In genomic region chr8:111537765-111538158, GRCm38 (mm10) we compare ENCODE assay signal across 7 mouse cellular contexts. TPM values are rescaled to one million over a fixed set of nuclear protein-coding genes. Genes with fewer than 3 reads are reported as not detected.
DNase-seq lines count a peak whose midpoint lies in the region; ATAC-seq and TF ChIP-seq lines count a peak whose summit lies in the region.

No protein-coding gene starts in this region.

- no peak for TF ChIP-seq POLR2A in olfactory bulb, adult 2 months (IDR thresholded peaks at IDR 0.05; ENCODE audit: insufficient read depth, low read depth, low read length)

- no peaks in the 10 kb centered on the region for H3K36me3 ChIP-seq in lung, embryonic 16.5 days (ENCODE audit: control insufficient read depth, insufficient read depth, low read length)
- no peaks in the 10 kb centered on the region for H3K36me3 ChIP-seq in embryonic facial prominence, embryonic 15.5 days
- peaks cover 24% of the 10 kb centered on the region for H3K36me3 ChIP-seq in limb, embryonic 10.5 days

- peak overlapping the region; percentile 38; the same call in 1 of the 2 replicates for H3K27ac ChIP-seq in lung, embryonic 16.5 days (ENCODE audit: low read length)
- H3K27ac ChIP-seq in embryonic facial prominence, embryonic 15.5 days (replicated peaks) = peak overlapping the region; percentile 93
- H3K27ac ChIP-seq in limb, embryonic 10.5 days = peak overlapping the region; percentile 98
- H3K27ac ChIP-seq in olfactory bulb, adult 2 months (ENCODE audit: insufficient read depth, low read depth, low read length) = peak overlapping the region; percentile 92; the same call in 1 of the 2 replicates

- H3K4me3 ChIP-seq in lung, embryonic 16.5 days (ENCODE audit: low read length) = peak overlapping the region; percentile 93
- H3K4me3 ChIP-seq in embryonic facial prominence, embryonic 15.5 days (replicated peaks) = peak overlapping the region; percentile 72
- H3K4me3 ChIP-seq in limb, embryonic 10.5 days = peak overlapping the region; percentile 99
- H3K4me3 ChIP-seq in olfactory bulb, adult 2 months (ENCODE audit: insufficient read depth, low read depth, low read length) = peak overlapping the region; percentile 76

- peaks cover 34% of the 10 kb centered on the region for H3K4me1 ChIP-seq in lung, embryonic 16.5 days (replicated peaks; ENCODE audit: control insufficient read depth, insufficient read depth, low read length)
- H3K4me1 ChIP-seq in embryonic facial prominence, embryonic 15.5 days = peaks cover 38% of the 10 kb centered on the region
- H3K4me1 ChIP-seq in limb, embryonic 10.5 days = peaks cover 36% of the 10 kb centered on the region
- H3K4me1 ChIP-seq in olfactory bulb, adult 2 months (ENCODE audit: control insufficient read depth, insufficient read depth, low read length) = peaks cover 8% of the 10 kb centered on the region

- no peaks in the 10 kb centered on the region for H3K9me3 ChIP-seq in lung, embryonic 16.5 days (ENCODE audit: control insufficient read depth, low read length)
- H3K9me3 ChIP-seq in embryonic facial prominence, embryonic 15.5 days (replicated peaks) = no peaks in the 10 kb centered on the region
- no peaks in the 10 kb centered on the region for H3K9me3 ChIP-seq in limb, embryonic 10.5 days (replicated peaks)

- 5% methylated on average over 8 of the region's 8 CpGs for WGBS in lung, embryonic 16.5 days
- WGBS in embryonic facial prominence, embryonic 15.5 days = 3% methylated on average over 8 of the region's 8 CpGs
- WGBS in limb, embryonic 10.5 days = 12% methylated on average over 8 of the region's 8 CpGs
- 4% methylated on average over 8 of the region's 8 CpGs for WGBS in olfactory bulb, adult 2 months

- peak overlapping the region; percentile 92 for H3K9ac ChIP-seq in lung, embryonic 16.5 days (ENCODE audit: low read length)
- peak overlapping the region; percentile 74 for H3K9ac ChIP-seq in embryonic facial prominence, embryonic 15.5 days

- no peak for ATAC-seq in lung, embryonic 16.5 days (ENCODE audit: low read depth)
- ATAC-seq in embryonic facial prominence, embryonic 15.5 days (ENCODE audit: insufficient number of reproducible peaks, low FRiP score, low TSS enrichment, low read depth) = no peak

- no peaks in the 10 kb centered on the region for H3K27me3 ChIP-seq in lung, embryonic 16.5 days (ENCODE audit: control insufficient read depth, insufficient read depth, low read depth, low read length)
- no peaks in the 10 kb centered on the region for H3K27me3 ChIP-seq in embryonic facial prominence, embryonic 15.5 days
- H3K27me3 ChIP-seq in limb, embryonic 10.5 days (ENCODE audit: low read depth, poor library complexity, severe bottlenecking) = no peaks in the 10 kb centered on the region

- no peak for DNase-seq in lung, adult 18-20 months
- no peak for DNase-seq in limb, embryonic 10.5 days (ENCODE audit: low spot score)
- no peak for DNase-seq in ovary, adult 18-20 months (ENCODE audit: low spot score)
- DNase-seq in right cerebral cortex, postnatal 4 days = no peak

- TF ChIP-seq CTCF in olfactory bulb, adult 2 months (IDR thresholded peaks at IDR 0.05; ENCODE audit: insufficient read depth, low read depth, low read length) = no peak

- peak overlapping the region; percentile 84 for H3K4me2 ChIP-seq in lung, embryonic 16.5 days (ENCODE audit: low read depth, low read length)
- peak overlapping the region; percentile 77 for H3K4me2 ChIP-seq in embryonic facial prominence, embryonic 15.5 days (replicated peaks)

RNA-seq across cellular contexts. Expression of gene Znrf1, which starts 1.9 kb away (rescaled TPM):
- polyA plus RNA-seq in lung, embryonic 16.5 days (2015; fragmentation: Nextera tagmentation; extraction: Ambion mirVana) = 18.3 and 19.0 TPM in 2 replicates
- polyA plus RNA-seq in embryonic facial prominence, embryonic 15.5 days (2015; fragmentation: Nextera tagmentation; extraction: Ambion mirVana) = 41.1 and 42.7 TPM in 2 replicates
- 42.1 and 44.8 TPM in 2 replicates for polyA plus RNA-seq in limb, embryonic 10.5 days (2016; fragmentation: Nextera tagmentation; extraction: Ambion mirVana)
- 177 TPM in 1 of 2 replicates, not detected in the other for polyA plus RNA-seq in olfactory bulb, adult 2 months (2012; ENCODE audit: insufficient read depth, insufficient read length, low replicate concordance, missing spikeins)

RNA-seq across cellular contexts. Expression of gene Wdr59, which starts 15.9 kb away (rescaled TPM):
- polyA plus RNA-seq in lung, embryonic 16.5 days (2015; fragmentation: Nextera tagmentation; extraction: Ambion mirVana) = 6.1 and 6.8 TPM in 2 replicates
- polyA plus RNA-seq in embryonic facial prominence, embryonic 15.5 days (2015; fragmentation: Nextera tagmentation; extraction: Ambion mirVana) = 6.8 and 7.0 TPM in 2 replicates
- 5.7 and 6.4 TPM in 2 replicates for polyA plus RNA-seq in limb, embryonic 10.5 days (2016; fragmentation: Nextera tagmentation; extraction: Ambion mirVana)
- not detected in 2 replicates for polyA plus RNA-seq in olfactory bulb, adult 2 months (2012; ENCODE audit: insufficient read depth, insufficient read length, low replicate concordance, missing spikeins)

Comparison
In these comparisons a context has a peak if more than half of its experiments do, and no peak if none do; other contexts are left out.
1. H3K27ac ChIP-seq: peak in every context shown above with its lines; median percentile 98 in limb, embryonic 10.5 days; 93 in embryonic facial prominence, embryonic 15.5 days; 92 in olfactory bulb, adult 2 months; 38 in lung, embryonic 16.5 days.